Mouse (Mus musculus): ENCODE results near the gene Golga1. TPM values are rescaled to one million over a fixed set of nuclear protein-coding genes. Genes with fewer than 3 reads are reported as not detected.
"Not testable (repeated sequence)": the region's sequence is repeated elsewhere in the genome, so short reads cannot be mapped to it uniquely, and the experiment has no call there.

Gene Golga1
- polyA plus RNA-seq (2016; fragmentation: Nextera tagmentation; extraction: Ambion mirVana) = 12.1 and 15.9 TPM in 2 replicates

DNA sequence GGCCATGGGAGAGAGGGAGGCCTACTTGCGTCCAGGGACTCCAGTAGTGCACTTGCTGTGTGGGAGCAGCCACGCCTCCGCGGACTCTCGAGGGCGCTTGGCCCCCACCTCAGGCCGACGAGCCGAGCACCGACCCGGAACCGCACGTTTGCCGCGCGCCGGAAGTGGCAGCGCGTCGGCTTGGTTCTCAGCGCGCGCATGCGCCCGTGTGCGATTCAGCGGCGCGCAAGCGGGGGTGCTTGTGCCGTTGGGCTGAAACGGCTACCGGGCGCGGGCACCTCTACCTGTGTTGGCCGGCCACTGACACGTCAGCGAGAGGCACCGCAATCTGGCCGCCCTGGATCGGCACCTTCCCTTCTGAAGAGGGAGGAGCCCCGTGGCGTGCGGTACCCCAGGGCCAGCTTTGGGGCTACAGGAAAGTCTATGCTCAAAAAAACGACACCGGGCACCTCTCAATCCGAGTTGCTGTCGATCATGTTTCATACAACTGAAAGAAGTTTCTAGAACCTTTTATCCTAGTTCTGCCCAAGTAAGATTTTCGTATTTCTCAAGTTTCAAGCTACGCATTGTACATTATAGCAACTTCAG lies at the start of gene Golga1:
TSS of gene Golga1 (minus strand) at position 142 of the 588 bp plus-strand sequence.
- H3K36me3 ChIP-seq = peaks cover 25% of the 10 kb centered on the region
- peaks cover 12% of the 10 kb centered on the region for H3K4me1 ChIP-seq
- peak; percentile 95 for ATAC-seq
- peak within 1 kb of the TSS; percentile 89 for H3K4me2 ChIP-seq
- peak within 1 kb of the TSS; percentile 94 for H3K27ac ChIP-seq
- no peaks in the 10 kb centered on the region for H3K27me3 ChIP-seq (replicated peaks)
- H3K4me3 ChIP-seq = peak within 1 kb of the TSS; percentile 95
- H3K9ac ChIP-seq = peak within 1 kb of the TSS; percentile 97
- under 1% methylated on average over 50 of the region's 50 CpGs for WGBS (ENCODE audit: insufficient replicate concordance)
- H3K9me3 ChIP-seq (replicated peaks) = no peaks in the 10 kb centered on the region

DNA sequence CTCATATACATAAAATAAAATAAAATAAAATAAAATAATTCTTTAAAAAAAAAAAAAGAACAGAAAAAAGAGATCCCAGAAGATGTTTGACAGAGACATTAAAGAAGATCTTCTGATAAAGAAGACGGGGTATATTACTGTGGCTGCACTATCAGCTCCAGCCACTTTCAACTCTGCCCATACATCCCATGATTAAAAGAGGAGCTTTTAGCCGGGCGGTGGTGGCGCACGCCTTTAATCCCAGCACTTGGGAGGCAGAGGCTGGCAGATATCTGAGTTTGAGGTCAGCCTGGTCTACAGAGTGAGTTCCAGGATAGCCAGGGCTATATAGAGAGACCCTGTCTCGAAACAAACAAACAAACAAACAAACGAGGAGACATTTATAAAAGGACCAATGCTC lies 48.8 kb upstream of the Golga1 start:
- ATAC-seq = peak; percentile 58; the same call in 1 of the 2 replicates
- peaks cover 22% of the 10 kb centered on the region for H3K4me1 ChIP-seq
- H3K27ac ChIP-seq = no peak overlapping the region
- WGBS (ENCODE audit: insufficient replicate concordance) = 60% methylated on average over 7 of the region's 7 CpGs
- H3K9me3 ChIP-seq (replicated peaks) = no peaks in the 10 kb centered on the region
- no peaks in the 10 kb centered on the region for H3K27me3 ChIP-seq (replicated peaks)
- no peak overlapping the region for H3K9ac ChIP-seq
- peaks cover 15% of the 10 kb centered on the region for H3K36me3 ChIP-seq
- H3K4me3 ChIP-seq = no peak overlapping the region
- no peak overlapping the region for H3K4me2 ChIP-seq

DNA sequence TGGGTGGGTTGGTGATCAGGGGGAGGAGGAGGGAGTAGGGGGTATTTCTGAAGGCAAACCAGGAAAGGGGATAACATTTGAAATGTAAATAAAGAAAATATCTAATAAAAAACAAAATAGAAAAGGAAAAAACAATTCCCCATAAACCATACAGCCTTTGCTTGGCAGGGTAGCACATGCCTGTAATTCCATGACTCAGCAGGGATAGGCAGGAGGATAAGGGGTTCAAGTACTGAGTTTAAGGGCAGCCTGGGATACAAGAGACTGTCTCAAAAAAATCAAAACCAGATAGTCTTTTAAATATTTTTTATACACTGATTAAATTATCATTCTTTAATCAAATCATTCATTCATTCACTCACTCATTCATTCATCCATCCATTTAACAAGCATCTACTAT lies 45.2 kb upstream of the Golga1 start:
- Histone ChIP-seq H3K27me3 (replicated peaks) (no peaks in the 10 kb centered on the region), H3K27ac (0 out of 2 replicates have a peak overlapping the region, but pooled peaks have one; percentile 5), H3K4me3 (no peak overlapping the region), H3K4me2 (no peak overlapping the region), H3K9me3 (replicated peaks) (no peaks in the 10 kb centered on the region), H3K36me3 (peaks cover 3% of the 10 kb centered on the region; the same call in 1 of the 2 replicates), H3K4me1 (peaks cover 14% of the 10 kb centered on the region), H3K9ac (no peak overlapping the region)
- ATAC-seq = peak; percentile 55; the same call in 1 of the 2 replicates

DNA sequence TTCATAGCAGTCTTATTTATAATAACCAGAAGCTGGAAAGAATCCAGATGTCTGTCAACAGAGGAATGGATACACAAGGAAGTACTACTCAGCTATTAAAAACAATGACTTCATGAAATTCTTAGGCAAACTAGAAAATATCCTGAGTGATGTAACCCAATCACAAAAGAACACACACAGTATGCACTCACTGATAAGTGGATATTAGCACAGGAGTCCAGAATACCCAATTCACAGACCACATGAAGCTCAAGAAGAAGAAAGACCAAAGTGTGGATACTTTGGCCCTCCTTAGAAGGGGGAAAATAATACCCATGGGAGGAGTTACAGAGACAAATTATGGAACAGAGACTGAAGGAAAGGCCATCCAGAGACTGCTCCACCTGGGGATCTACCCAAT lies 44.4 kb upstream of the Golga1 start:
- H3K4me2 ChIP-seq; H3K36me3 ChIP-seq; H3K4me3 ChIP-seq; H3K27me3 ChIP-seq (replicated peaks); H3K9me3 ChIP-seq (replicated peaks); H3K9ac ChIP-seq: not testable (repeated sequence)
- peak; percentile 68 for ATAC-seq
- Histone ChIP-seq H3K4me1 (peaks cover 14% of the 10 kb centered on the region), H3K27ac (0 out of 2 replicates have a peak overlapping the region, but pooled peaks have one; percentile 5)

DNA sequence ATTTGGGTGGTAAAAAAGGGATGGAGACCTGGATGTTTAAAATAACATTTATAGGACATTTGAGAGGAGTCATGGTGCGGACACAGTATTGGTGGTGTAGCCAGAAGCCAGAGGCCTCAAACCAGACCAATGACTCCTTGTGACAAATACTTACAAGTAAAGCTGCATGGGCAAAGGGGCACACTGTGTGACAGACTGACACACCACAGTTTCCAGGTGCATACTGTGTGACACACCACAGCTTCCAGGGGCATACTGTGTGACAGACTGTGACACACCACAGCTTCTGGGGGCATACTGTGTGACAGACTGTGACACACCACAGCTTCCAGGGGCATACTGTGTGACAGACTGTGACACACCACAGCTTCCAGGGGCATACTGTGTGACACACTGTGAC lies 34.6 kb upstream of the Golga1 start:
- H3K4me1 ChIP-seq; H3K9me3 ChIP-seq (replicated peaks); H3K27me3 ChIP-seq (replicated peaks); H3K4me2 ChIP-seq; H3K9ac ChIP-seq; ATAC-seq; H3K4me3 ChIP-seq; H3K27ac ChIP-seq: not testable (repeated sequence)
- peaks cover 19% of the 10 kb centered on the region for H3K36me3 ChIP-seq
- 90% methylated on average over 1 of the region's 1 CpGs for WGBS (ENCODE audit: insufficient replicate concordance)

DNA sequence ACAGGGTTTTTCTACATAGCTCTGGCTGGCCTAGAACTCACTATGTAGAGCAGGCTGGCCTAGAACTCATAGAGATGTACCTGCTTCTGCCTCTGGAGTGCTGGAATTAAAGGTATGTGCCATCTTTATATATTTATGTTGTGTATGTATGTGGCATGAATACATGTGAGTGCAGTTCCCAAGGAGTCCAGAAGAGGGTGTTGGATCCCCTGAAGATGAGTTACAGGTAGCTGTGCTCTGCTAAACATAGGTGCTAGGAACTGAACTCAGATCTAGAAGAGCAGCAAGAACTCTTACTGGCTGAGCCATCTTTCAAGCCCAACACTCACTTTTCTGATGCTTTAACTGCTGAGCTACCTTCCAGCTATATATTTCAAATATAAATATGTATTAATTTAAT lies 32.7 kb upstream of the Golga1 start:
- Histone ChIP-seq H3K27ac (no peak overlapping the region), H3K36me3 (peaks cover 17% of the 10 kb centered on the region), H3K9me3 (replicated peaks) (no peaks in the 10 kb centered on the region), H3K4me1 (no peaks in the 10 kb centered on the region), H3K4me3 (no peak overlapping the region), H3K27me3 (replicated peaks) (no peaks in the 10 kb centered on the region), H3K9ac (no peak overlapping the region), H3K4me2 (no peak overlapping the region)
- no peak for ATAC-seq

DNA sequence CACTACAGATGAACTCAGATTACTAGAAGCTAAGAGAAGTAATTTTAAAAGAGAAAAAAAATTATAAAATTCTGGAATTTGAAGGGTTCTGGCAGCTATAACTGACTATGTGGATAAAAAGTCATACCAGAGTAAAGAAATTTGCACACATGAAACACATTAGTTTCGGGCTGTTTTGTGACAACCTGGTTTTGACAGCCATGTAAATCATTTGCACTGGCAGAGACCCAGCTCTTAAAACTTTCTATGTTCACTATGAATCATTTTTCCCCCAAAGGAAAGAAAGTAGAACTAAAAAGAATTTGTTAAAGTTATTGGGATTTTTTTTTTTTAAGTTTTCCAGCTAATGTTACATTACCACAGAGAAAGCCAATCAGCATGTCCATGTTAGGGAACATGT lies 26.6 kb upstream of the Golga1 start:
- ATAC-seq = no peak
- H3K27me3 ChIP-seq (replicated peaks) = no peaks in the 10 kb centered on the region
- no peak overlapping the region for H3K9ac ChIP-seq
- no peak overlapping the region for H3K4me3 ChIP-seq
- WGBS (ENCODE audit: insufficient replicate concordance) = 90% methylated on average over 1 of the region's 1 CpGs
- no peaks in the 10 kb centered on the region for H3K9me3 ChIP-seq (replicated peaks)
- no peaks in the 10 kb centered on the region for H3K4me1 ChIP-seq
- 0 out of 2 replicates have a peak, but pooled peaks cover 9% of the 10 kb centered on the region for H3K36me3 ChIP-seq
- H3K4me2 ChIP-seq = no peak overlapping the region
- H3K27ac ChIP-seq = no peak overlapping the region

DNA sequence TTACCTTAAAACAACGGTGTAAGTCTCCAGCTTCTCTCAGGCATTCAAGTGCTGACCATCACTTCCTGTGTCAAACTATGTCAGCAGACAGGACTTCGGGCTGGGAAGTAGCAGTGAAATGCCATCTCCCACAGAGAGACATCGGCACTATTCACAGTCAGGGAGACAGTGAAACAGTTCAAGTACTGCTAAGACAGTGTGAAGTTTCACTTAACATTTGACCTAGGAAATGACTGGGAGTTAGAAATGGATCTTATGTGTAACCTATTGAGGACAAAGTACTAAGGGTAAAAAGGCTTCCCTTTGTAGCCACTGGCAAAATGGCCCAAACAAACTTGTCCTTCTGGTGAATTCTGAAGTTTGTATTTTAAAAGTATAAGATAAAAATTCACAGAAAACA lies 17.4 kb upstream of the Golga1 start:
- WGBS (ENCODE audit: insufficient replicate concordance) = 74% methylated on average over 3 of the region's 3 CpGs
- Histone ChIP-seq H3K9ac (peak overlapping the region; percentile 12; the same call in 1 of the 2 replicates), H3K9me3 (replicated peaks) (no peaks in the 10 kb centered on the region), H3K4me2 (no peak overlapping the region), H3K27me3 (replicated peaks) (no peaks in the 10 kb centered on the region), H3K27ac (no peak overlapping the region), H3K4me1 (no peaks in the 10 kb centered on the region), H3K4me3 (no peak overlapping the region), H3K36me3 (peaks cover 22% of the 10 kb centered on the region; the same call in 1 of the 2 replicates)
- no peak for ATAC-seq

DNA sequence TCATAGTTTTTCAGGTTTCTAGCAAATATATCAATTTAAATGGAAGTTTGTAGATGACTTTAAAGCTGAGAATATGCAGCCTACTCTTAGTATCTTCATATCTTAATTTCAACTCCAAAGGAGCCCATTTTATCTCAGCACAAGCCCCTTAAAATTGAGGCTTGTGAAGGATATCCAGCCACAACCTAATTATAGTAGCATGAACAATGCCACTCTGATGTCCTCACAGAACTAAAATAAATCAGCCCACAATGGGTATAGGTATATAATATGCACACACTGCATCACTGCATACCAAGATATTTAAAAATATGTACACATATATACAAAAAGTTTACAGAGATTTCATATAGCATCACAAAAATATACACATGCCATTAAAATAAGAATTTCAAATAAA lies 5.3 kb upstream of the Golga1 start:
- Histone ChIP-seq H3K27me3 (replicated peaks) (no peaks in the 10 kb centered on the region), H3K9me3 (replicated peaks) (no peaks in the 10 kb centered on the region), H3K27ac (no peak overlapping the region), H3K4me2 (no peak overlapping the region), H3K4me1 (peaks cover 3% of the 10 kb centered on the region; the same call in 1 of the 2 replicates), H3K9ac (no peak overlapping the region), H3K36me3 (no peaks in the 10 kb centered on the region), H3K4me3 (no peak overlapping the region)
- ATAC-seq = no peak

DNA sequence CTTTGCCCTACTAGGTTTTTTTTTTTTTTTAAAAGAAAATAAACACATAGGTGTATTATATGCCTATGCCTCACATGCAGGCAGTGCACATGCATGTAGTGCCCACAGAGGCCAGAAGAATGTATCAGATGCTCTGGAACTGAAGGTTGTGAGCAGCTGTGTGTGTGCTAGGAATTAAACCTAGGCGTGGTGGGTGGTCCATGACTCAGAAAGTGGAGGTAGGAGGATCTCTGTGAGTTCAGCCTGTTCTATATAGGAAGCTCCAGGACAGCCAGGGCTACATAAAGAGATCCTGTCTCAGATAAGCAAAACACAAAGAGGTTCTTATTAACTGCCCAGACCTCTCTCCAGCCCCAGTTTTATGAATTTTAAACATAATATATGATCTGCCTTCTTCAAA lies 3.8 kb upstream of the Golga1 start:
- peaks cover 10% of the 10 kb centered on the region for H3K4me1 ChIP-seq
- no peaks in the 10 kb centered on the region for H3K36me3 ChIP-seq
- H3K9ac ChIP-seq = no peak overlapping the region
- no peaks in the 10 kb centered on the region for H3K9me3 ChIP-seq (replicated peaks)
- H3K27ac ChIP-seq = no peak overlapping the region
- no peak for ATAC-seq
- 48% methylated on average over 1 of the region's 1 CpGs for WGBS (ENCODE audit: insufficient replicate concordance)
- no peaks in the 10 kb centered on the region for H3K27me3 ChIP-seq (replicated peaks)
- H3K4me2 ChIP-seq = no peak overlapping the region
- no peak overlapping the region for H3K4me3 ChIP-seq

DNA sequence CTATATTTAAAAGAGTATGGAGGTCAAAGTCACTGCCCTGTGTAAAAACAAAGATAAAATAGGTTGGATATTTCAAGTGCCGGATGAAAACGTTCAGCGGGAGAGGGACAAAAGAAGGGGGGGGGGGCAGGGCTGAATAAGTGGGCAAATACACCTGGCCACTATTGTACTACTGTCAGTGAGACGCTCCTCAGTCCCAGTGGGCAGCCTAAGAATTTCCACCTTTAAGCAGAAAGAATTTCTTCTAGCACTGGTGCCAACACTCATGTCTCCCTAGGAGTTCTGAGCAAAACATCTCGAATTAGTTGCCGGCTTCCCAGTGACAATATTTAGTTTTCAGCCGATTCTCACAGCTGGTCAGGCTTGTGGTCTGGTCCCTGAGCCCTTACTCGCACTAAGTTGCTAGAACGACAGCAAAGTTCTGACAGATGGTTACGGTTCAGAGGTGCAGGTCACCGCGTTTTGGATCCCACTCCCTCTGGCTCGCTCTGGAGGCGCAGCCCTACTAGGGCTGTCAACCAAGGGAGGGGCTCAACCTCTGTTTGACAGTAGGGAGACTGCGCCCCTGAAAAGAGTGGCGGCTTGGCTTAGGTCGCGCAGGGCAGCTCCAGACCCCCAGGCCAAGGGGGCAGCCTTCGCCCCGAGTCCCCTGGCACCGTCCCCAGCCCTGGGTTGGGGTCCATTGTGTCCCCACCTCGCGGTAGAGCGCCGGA lies 498 bp downstream of the Golga1 start:
- Histone ChIP-seq H3K4me3 (peak overlapping the region; percentile 95), H3K9me3 (replicated peaks) (no peaks in the 10 kb centered on the region), H3K27me3 (replicated peaks) (no peaks in the 10 kb centered on the region), H3K36me3 (peaks cover 32% of the 10 kb centered on the region), H3K27ac (peak overlapping the region; percentile 94), H3K4me1 (peaks cover 12% of the 10 kb centered on the region), H3K4me2 (peak overlapping the region; percentile 89), H3K9ac (peak overlapping the region; percentile 97)
- 3% methylated on average over 25 of the region's 25 CpGs for WGBS (ENCODE audit: insufficient replicate concordance)
- peak; percentile 85 for ATAC-seq

DNA sequence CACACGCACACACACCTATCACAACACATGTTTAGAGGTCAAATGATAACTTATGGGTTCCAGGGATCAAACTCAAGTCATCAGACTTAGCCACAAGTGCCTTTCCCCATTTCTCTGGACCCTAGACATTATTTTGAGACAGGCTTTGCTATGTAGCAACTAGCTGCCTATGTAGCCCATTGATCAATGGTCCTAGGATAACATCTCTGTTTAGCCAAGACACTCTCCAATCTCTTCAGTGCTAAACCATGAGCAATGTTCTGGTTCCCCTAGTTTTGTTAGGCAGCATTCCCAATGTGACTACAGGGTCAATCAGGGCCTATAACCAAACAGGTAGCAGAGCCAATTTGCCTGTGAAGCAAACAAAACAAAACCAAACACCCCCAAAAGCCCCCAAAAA lies 16.8 kb downstream of the Golga1 start:
- Histone ChIP-seq H3K36me3 (peaks cover 90% of the 10 kb centered on the region), H3K4me2 (no peak overlapping the region), H3K9me3 (replicated peaks) (no peaks in the 10 kb centered on the region), H3K27ac (no peak overlapping the region), H3K4me3 (no peak overlapping the region), H3K27me3 (replicated peaks) (no peaks in the 10 kb centered on the region), H3K9ac (no peak overlapping the region), H3K4me1 (no peaks in the 10 kb centered on the region)
- 85% methylated on average over 1 of the region's 1 CpGs for WGBS (ENCODE audit: insufficient replicate concordance)
- no peak for ATAC-seq

DNA sequence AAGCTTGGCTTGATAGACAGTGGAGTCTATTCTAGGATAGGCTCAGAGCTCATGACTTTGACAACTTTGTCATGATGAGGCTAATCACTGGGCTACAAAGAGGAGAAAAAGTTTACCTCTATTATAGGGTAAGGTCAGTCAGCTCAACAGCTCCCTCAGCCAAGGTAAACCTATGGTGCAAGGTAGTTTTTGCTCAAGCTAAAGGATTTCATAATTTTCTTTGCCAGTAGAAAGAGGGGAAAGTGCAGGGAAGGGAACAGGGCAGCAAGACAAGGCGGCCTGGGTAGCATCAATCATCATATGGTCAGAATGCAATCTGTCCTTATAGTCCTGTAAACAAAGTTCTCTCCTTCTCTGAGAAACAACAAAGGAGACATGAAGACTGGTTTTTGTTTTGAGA lies 25.1 kb downstream of the Golga1 start:
- 70% methylated on average over 1 of the region's 1 CpGs for WGBS (ENCODE audit: insufficient replicate concordance)
- H3K27me3 ChIP-seq (replicated peaks) = no peaks in the 10 kb centered on the region
- H3K4me3 ChIP-seq = no peak overlapping the region
- H3K9me3 ChIP-seq (replicated peaks) = no peaks in the 10 kb centered on the region
- ATAC-seq = no peak
- H3K9ac ChIP-seq = no peak overlapping the region
- no peak overlapping the region for H3K4me2 ChIP-seq
- no peaks in the 10 kb centered on the region for H3K4me1 ChIP-seq
- no peak overlapping the region for H3K27ac ChIP-seq
- peaks cover 82% of the 10 kb centered on the region for H3K36me3 ChIP-seq

All from liver, embryonic 12.5 days (tissue).